Mouse (Mus musculus) thymus, postnatal 36 days (tissue): Measurements from ENCODE around the gene Mfsd4a.

Experiments used
- DNase-seq, 2 experiments: peaks; one replicate each; pipeline ENCODE4 v3.0.0; 2022; ENCODE audit warnings: mixed read lengths in 2 of 2

Gene Mfsd4a

DNA sequence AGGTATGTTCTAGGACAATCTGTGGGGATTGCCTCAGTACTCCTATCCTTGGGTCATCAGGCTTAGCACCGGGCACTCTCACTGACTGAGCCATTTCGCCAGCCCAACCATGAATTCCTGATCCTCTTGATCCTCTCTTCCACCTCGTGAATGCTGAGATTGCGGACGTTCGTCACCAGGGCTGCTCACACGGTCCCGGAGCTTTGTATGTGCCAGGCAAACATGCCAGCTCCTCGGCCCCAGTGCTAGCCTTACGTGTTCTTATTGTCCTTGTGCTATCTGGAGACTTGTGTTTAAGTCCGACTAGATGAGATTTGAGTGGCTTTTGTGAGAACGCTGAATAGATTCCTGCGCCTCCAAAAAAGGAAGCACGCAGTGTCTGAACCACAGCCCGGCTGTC, 80.4 kb downstream of the Mfsd4a start:
- DNase-seq, result no peak

DNA sequence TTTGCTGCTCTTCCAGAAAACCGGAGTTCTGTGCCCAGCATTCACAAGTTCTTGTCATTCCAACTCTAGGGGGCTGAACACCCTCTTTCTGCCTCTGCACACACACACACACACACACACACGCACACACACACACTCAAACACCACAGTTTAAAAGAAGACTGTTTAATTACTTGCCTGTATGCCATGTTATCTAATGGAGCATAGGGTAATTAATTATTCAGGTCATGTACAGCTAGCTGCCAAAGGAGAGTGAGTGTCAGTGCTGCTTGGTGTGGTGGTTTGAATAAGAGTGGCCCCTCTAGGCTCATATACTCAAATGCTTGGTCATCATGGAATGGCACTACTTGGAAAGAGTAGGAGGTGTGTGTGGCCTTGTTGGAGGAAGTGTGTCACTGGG, 84.1 kb downstream of the Mfsd4a start:
- DNase-seq, result no peak

DNA sequence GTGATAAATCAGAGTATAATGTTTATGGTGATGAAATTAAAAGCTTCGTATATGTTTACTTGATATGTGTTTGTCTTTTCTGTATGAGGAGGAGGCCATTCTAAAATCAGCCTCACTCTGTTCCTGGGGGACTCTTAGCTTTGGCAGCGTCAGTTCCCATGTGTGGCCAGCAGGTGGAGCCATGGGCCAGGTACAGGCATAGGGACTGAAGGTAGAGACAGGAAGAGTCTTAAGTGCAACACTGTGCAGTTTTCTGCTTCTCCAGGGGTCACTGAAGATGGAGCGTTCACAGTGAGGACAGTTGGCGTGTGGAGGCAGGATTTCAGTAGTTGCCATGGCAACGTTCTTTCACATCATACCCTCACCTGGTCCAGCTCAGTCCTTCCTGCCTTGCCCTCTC, 85.0 kb downstream of the Mfsd4a start:
- DNase-seq, result peak; percentile 82 to 84

DNA sequence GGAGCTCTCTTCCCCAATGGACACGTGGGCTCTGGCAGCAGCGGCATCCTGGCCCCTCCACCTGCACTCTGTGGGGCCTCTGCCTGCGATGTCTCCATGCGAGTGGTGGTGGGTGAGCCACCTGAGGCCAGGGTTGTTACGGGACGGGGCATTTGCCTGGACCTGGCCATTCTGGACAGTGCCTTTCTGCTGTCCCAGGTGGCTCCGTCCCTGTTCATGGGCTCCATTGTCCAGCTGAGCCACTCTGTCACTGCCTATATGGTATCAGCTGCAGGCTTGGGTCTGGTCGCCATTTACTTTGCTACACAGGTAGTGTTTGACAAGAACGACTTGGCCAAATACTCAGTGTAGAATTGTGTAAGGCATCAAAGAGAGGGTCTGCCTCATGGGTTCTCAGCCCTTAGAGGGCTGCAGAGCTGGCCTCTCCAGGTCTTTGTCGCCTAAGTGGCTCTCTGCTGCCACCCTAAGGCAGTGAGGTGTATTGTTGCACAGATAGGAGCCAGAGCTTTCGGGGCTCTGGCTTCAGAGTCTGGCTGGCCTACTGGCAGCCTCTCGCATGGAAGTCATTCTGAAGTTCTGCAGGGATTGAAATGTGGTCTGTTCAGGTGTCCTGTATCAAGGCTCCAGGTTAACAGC, 86.4 kb downstream of the Mfsd4a start:
- DNase-seq, result peak; percentile 72 to 75

DNA sequence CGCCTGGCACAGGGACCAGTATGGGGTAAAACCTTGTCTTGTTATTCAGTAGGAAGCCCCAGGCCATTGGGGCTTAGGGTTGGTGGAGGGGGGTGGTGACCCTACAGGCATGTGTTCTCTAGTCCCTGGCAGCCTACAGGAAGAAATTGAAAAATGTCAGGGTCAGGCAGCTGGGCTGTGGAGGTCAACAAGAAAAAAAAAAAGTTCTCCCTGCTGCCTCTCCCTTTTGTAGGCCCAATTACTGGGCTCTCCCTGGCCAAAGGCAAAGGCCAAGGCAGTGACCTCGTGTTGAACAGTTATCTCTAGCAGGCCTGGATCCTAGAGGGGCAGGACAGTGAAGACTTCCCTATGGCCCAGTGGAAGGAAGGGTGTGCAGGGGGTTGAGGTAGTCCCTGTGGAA, 87.4 kb downstream of the Mfsd4a start:
- no peak for DNase-seq

DNA sequence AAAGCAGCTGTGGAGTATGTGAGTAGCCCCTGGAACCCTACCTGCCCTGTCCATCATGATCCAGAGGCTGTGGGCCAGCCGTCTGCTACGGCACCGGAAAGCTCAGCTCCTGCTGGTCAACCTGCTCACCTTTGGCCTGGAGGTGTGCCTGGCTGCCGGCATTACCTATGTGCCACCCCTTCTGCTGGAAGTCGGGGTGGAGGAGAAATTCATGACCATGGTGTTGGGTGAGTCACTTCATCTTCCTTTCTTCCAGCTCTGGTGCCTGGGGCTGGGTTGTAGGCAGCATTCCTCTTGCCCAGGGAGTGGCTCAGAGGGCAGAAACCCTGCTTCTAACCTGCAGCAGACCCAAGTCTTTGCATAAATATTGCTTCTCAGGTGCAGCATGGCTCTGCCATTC, 91.0 kb downstream of the Mfsd4a start:
- DNase-seq, result no peak

DNA sequence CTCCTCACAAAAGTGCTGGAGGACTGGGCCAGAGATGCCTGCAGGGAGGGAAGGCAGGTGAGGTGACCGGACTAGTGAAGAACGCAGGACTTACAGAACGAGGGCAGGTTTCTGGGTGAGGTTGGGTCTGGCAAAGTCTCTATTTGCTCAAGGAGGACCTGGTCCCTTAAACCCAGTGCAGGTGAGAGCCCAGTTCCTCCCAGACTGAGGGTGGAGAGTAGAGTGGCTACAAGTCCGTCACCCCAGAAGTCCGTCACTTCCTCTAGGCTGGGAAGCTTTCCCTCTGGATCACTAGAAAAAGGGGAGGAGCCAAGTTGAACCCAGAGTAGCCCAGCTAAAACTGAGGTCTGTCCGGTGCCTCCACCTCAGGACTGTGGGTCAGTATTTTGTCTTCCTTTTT, 93.9 kb downstream of the Mfsd4a start:
- DNase-seq, result no peak
